Mouse (Mus musculus) c-Kit-positive CD71-negative TER-119-negative erythroid progenitor cells, embryonic 14.5 days (primary cell): ENCODE data around the gene Lpar3.

Experiments used
- DNase-seq: peaks from one replicate; pipeline ENCODE4 v3.0.0-alpha.2; 2013; ENCODE audit warnings: low read depth

Lpar3 gene

GRCm38 (mm10) chr3:146260845-146261244, 40.1 kb downstream of the Lpar3 start:
- DNase-seq = no peak

GRCm38 (mm10) chr3:146262536-146262935, 41.8 kb downstream of the Lpar3 start:
- DNase-seq = no peak

- DNase-seq = no peak
Measured at GRCm38 (mm10) chr3:146264146-146264545, 43.4 kb downstream of the Lpar3 start.

- DNase-seq = no peak
Measured at GRCm38 (mm10) chr3:146265545-146266130, 44.9 kb downstream of the Lpar3 start.

- no peak for DNase-seq
Measured at GRCm38 (mm10) chr3:146268024-146268801, 47.5 kb downstream of the Lpar3 start.

- DNase-seq = no peak
Measured at GRCm38 (mm10) chr3:146274503-146274902, 53.7 kb downstream of the Lpar3 start.

- no peak for DNase-seq
Measured at GRCm38 (mm10) chr3:146275360-146276025, 54.7 kb downstream of the Lpar3 start.

GRCm38 (mm10) chr3:146276026-146276409, 55.3 kb downstream of the Lpar3 start:
- DNase-seq = no peak

GRCm38 (mm10) chr3:146276991-146277390, 56.2 kb downstream of the Lpar3 start:
- no peak for DNase-seq

GRCm38 (mm10) chr3:146277456-146277855, 56.7 kb downstream of the Lpar3 start:
- DNase-seq = no peak

GRCm38 (mm10) chr3:146278195-146279140, 57.7 kb downstream of the Lpar3 start:
- no peak for DNase-seq

- DNase-seq = no peak
Measured at GRCm38 (mm10) chr3:146283732-146284361, 63.1 kb downstream of the Lpar3 start.

- no peak for DNase-seq
Measured at GRCm38 (mm10) chr3:146286118-146286517, 65.4 kb downstream of the Lpar3 start.

- no peak for DNase-seq
Measured at GRCm38 (mm10) chr3:146291928-146292327, 71.2 kb downstream of the Lpar3 start.

GRCm38 (mm10) chr3:146292515-146292914, 71.8 kb downstream of the Lpar3 start:
- no peak for DNase-seq

GRCm38 (mm10) chr3:146302451-146302850, 81.7 kb downstream of the Lpar3 start:
- no peak for DNase-seq

- DNase-seq = peak; percentile 17
Measured at GRCm38 (mm10) chr3:146303194-146303593, 82.4 kb downstream of the Lpar3 start.

- no peak for DNase-seq
Measured at GRCm38 (mm10) chr3:146304556-146305405, 84.0 kb downstream of the Lpar3 start.

- no peak for DNase-seq
Measured at GRCm38 (mm10) chr3:146307341-146307740, 86.6 kb downstream of the Lpar3 start.

- DNase-seq = no peak
Measured at GRCm38 (mm10) chr3:146307886-146308285, 87.1 kb downstream of the Lpar3 start.

- DNase-seq = no peak
Measured at GRCm38 (mm10) chr3:146309586-146309985, 88.8 kb downstream of the Lpar3 start.
